Mouse (Mus musculus): ENCODE data around the gene Fam189a1. TPM values are rescaled to one million over a fixed set of nuclear protein-coding genes. Genes with fewer than 3 reads are reported as not detected.
A peak's percentile ranks its signal among the peaks of the same experiment; 100 is the strongest.

The Fam189a1 gene
- polyA plus RNA-seq, 1 experiment from 2014 or later = 0.20 TPM

GRCm38 (mm10) chr7:64751465-64751864, 404.9 kb downstream of the Fam189a1 start:
- H3K27ac ChIP-seq (ENCODE audit: low read length) = no peak overlapping the region
- WGBS = 27% methylated on average over 5 of the region's 5 CpGs

GRCm38 (mm10) chr7:64743610-64744009, 412.8 kb downstream of the Fam189a1 start:
- no peaks in the 10 kb centered on the region for H3K4me1 ChIP-seq (replicated peaks; ENCODE audit: control insufficient read depth, insufficient read depth, low read length)
- ATAC-seq (ENCODE audit: low read depth) = no peak
- no peak overlapping the region for H3K9ac ChIP-seq (ENCODE audit: low read length)
- no peak overlapping the region for H3K27ac ChIP-seq (ENCODE audit: low read length)
- H3K4me2 ChIP-seq (ENCODE audit: low read depth, low read length) = no peak overlapping the region
- H3K4me3 ChIP-seq (ENCODE audit: low read length) = no peak overlapping the region
- 85% methylated on average over 7 of the region's 7 CpGs for WGBS
- no peaks in the 10 kb centered on the region for H3K36me3 ChIP-seq (ENCODE audit: control insufficient read depth, insufficient read depth, low read length)
- H3K27me3 ChIP-seq (ENCODE audit: control insufficient read depth, insufficient read depth, low read depth, low read length) = no peaks in the 10 kb centered on the region
- H3K9me3 ChIP-seq (ENCODE audit: control insufficient read depth, low read length) = no peaks in the 10 kb centered on the region

More at GRCm38 (mm10) chr7:64751465-64751864, 404.9 kb downstream of the Fam189a1 start:
- Histone ChIP-seq H3K9me3 (ENCODE audit: control insufficient read depth, low read length) (no peaks in the 10 kb centered on the region), H3K9ac (ENCODE audit: low read length) (no peak overlapping the region), H3K4me3 (ENCODE audit: low read length) (no peak overlapping the region), H3K4me2 (ENCODE audit: low read depth, low read length) (no peak overlapping the region), H3K4me1 (replicated peaks; ENCODE audit: control insufficient read depth, insufficient read depth, low read length) (no peaks in the 10 kb centered on the region), H3K27me3 (ENCODE audit: control insufficient read depth, insufficient read depth, low read depth, low read length) (no peaks in the 10 kb centered on the region), H3K36me3 (ENCODE audit: control insufficient read depth, insufficient read depth, low read length) (no peaks in the 10 kb centered on the region)
- ATAC-seq (ENCODE audit: low read depth) = peak; percentile 69

DNA sequence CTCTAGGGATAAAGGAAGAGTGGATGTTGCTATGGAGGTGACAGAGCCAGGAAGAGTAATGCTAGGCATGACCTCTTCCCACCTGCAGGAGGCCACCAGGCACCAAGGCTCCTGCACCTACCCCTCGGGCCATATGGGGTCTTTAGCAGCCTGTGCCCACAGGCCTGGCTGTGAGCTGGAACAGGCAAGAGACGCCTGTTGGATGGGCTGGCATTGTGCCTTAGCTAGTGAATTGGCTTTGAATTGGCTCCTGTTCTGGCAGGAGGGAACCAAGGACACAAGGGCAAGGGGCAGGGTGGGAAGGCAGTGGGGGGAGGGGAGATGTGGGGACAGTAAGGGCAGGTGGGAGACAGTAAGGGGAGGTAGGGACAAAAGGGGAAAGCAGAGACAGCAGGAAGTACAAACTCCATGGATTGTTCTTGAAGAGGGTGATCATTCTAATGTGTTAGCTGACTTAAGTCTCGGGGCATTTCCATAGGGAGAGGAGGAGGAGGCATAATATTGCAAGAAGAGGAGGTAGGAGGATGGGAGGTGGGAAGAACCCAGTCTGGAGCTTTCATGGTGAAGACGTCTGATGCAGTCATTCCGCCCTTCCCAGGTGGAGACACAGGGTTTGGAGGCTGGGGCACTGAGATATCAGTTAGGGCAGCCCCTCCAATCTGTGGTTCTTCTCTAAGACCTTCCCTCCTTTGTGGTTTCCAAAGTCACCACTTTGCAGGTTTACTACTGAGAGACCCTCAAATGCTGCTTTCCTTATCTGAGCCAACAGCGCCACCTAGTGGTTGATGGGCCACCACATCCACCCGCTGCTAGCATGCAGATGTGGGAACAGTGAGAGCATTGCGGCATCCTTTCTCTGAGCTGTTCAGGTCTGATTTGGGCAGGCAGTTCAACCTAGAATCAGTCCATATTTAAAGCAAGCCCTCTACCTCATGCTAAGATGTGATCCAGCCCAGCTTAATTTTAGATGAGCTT, 414.8 kb downstream of the Fam189a1 start:
- Histone ChIP-seq H3K36me3 (ENCODE audit: control insufficient read depth, insufficient read depth, low read length) (no peaks in the 10 kb centered on the region), H3K27ac (ENCODE audit: low read length) (no peak overlapping the region), H3K9me3 (ENCODE audit: control insufficient read depth, low read length) (no peaks in the 10 kb centered on the region), H3K4me2 (ENCODE audit: low read depth, low read length) (no peak overlapping the region), H3K4me3 (ENCODE audit: low read length) (no peak overlapping the region), H3K4me1 (replicated peaks; ENCODE audit: control insufficient read depth, insufficient read depth, low read length) (no peaks in the 10 kb centered on the region), H3K9ac (ENCODE audit: low read length) (no peak overlapping the region), H3K27me3 (ENCODE audit: control insufficient read depth, insufficient read depth, low read depth, low read length) (no peaks in the 10 kb centered on the region)
- WGBS = 28% methylated on average over 8 of the region's 8 CpGs
- peak; percentile 65 for ATAC-seq (ENCODE audit: low read depth)

- Histone ChIP-seq H3K36me3 (ENCODE audit: control insufficient read depth, insufficient read depth, low read length) (no peaks in the 10 kb centered on the region), H3K9ac (ENCODE audit: low read length) (no peak overlapping the region), H3K4me2 (ENCODE audit: low read depth, low read length) (no peak overlapping the region), H3K27me3 (ENCODE audit: control insufficient read depth, insufficient read depth, low read depth, low read length) (no peaks in the 10 kb centered on the region), H3K9me3 (ENCODE audit: control insufficient read depth, low read length) (no peaks in the 10 kb centered on the region), H3K4me1 (replicated peaks; ENCODE audit: control insufficient read depth, insufficient read depth, low read length) (no peaks in the 10 kb centered on the region), H3K4me3 (ENCODE audit: low read length) (no peak overlapping the region), H3K27ac (ENCODE audit: low read length) (no peak overlapping the region)
- ATAC-seq (ENCODE audit: low read depth) = no peak
- WGBS = 78% methylated on average over 11 of the region's 11 CpGs
Observed at GRCm38 (mm10) chr7:64739131-64739530, 417.2 kb downstream of the Fam189a1 start.

- Histone ChIP-seq H3K36me3 (ENCODE audit: control insufficient read depth, insufficient read depth, low read length) (no peaks in the 10 kb centered on the region), H3K4me2 (ENCODE audit: low read depth, low read length) (no peak overlapping the region), H3K4me3 (ENCODE audit: low read length) (no peak overlapping the region), H3K9me3 (ENCODE audit: control insufficient read depth, low read length) (no peaks in the 10 kb centered on the region), H3K27me3 (ENCODE audit: control insufficient read depth, insufficient read depth, low read depth, low read length) (no peaks in the 10 kb centered on the region), H3K4me1 (replicated peaks; ENCODE audit: control insufficient read depth, insufficient read depth, low read length) (no peaks in the 10 kb centered on the region), H3K9ac (ENCODE audit: low read length) (no peak overlapping the region), H3K27ac (ENCODE audit: low read length) (no peak overlapping the region)
- 18% methylated on average over 7 of the region's 7 CpGs for WGBS
- ATAC-seq (ENCODE audit: low read depth) = peak; percentile 49; the same call in 1 of the 2 replicates
Observed at GRCm38 (mm10) chr7:64729785-64730184, 426.6 kb downstream of the Fam189a1 start.

DNA sequence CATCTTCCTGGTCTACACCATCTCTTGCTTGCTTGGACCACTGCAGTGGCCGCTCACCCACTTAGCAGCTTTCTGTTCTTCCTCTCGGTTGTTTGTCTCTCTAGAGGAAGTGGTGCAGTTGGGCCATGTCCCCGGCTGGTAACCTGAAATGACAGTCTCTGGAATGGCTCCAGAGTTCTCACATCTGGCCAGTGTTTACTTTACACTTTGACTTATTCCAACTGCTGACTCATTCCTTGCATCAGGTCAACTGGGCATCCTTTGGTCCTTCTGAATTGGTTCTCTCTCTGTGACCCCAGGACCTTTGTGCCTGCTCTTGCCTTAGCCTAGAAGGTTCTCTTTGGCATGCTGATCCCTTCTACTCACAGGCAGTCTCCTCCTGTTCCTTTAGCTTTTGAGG, 427.6 kb downstream of the Fam189a1 start:
- H3K9me3 ChIP-seq (ENCODE audit: control insufficient read depth, low read length) = no peaks in the 10 kb centered on the region
- no peak overlapping the region for H3K9ac ChIP-seq (ENCODE audit: low read length)
- H3K4me2 ChIP-seq (ENCODE audit: low read depth, low read length) = no peak overlapping the region
- H3K27me3 ChIP-seq (ENCODE audit: control insufficient read depth, insufficient read depth, low read depth, low read length) = no peaks in the 10 kb centered on the region
- H3K4me3 ChIP-seq (ENCODE audit: low read length) = no peak overlapping the region
- 37% methylated on average over 3 of the region's 3 CpGs for WGBS
- H3K36me3 ChIP-seq (ENCODE audit: control insufficient read depth, insufficient read depth, low read length) = no peaks in the 10 kb centered on the region
- no peak overlapping the region for H3K27ac ChIP-seq (ENCODE audit: low read length)
- ATAC-seq (ENCODE audit: low read depth) = no peak
- H3K4me1 ChIP-seq (replicated peaks; ENCODE audit: control insufficient read depth, insufficient read depth, low read length) = no peaks in the 10 kb centered on the region

DNA sequence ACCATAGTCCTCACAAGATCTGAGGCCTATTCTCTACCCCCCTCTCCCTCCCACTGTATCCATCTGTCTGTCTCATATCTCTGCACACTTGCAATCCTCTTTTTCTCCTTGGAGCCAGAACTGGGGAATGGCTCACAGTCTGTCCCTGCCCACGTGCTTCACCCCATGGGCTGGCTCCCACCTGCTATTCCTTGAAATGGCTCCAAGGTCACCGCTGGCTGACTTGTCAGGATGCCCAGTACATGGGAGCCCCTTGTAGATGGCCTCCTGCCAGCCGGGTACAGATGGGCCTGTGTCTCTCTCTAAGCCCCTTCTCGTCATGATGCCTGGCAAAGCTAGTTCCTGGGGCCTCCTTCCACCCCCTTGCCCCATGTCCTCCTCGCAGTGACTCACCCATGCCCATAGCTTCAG, 428.2 kb downstream of the Fam189a1 start:
- Histone ChIP-seq H3K4me2 (ENCODE audit: low read depth, low read length) (no peak overlapping the region), H3K9ac (ENCODE audit: low read length) (no peak overlapping the region), H3K36me3 (ENCODE audit: control insufficient read depth, insufficient read depth, low read length) (no peaks in the 10 kb centered on the region), H3K9me3 (ENCODE audit: control insufficient read depth, low read length) (no peaks in the 10 kb centered on the region), H3K27ac (ENCODE audit: low read length) (no peak overlapping the region), H3K4me3 (ENCODE audit: low read length) (no peak overlapping the region), H3K4me1 (replicated peaks; ENCODE audit: control insufficient read depth, insufficient read depth, low read length) (no peaks in the 10 kb centered on the region), H3K27me3 (ENCODE audit: control insufficient read depth, insufficient read depth, low read depth, low read length) (no peaks in the 10 kb centered on the region)
- no peak for ATAC-seq (ENCODE audit: low read depth)
- 66% methylated on average over 5 of the region's 5 CpGs for WGBS

DNA sequence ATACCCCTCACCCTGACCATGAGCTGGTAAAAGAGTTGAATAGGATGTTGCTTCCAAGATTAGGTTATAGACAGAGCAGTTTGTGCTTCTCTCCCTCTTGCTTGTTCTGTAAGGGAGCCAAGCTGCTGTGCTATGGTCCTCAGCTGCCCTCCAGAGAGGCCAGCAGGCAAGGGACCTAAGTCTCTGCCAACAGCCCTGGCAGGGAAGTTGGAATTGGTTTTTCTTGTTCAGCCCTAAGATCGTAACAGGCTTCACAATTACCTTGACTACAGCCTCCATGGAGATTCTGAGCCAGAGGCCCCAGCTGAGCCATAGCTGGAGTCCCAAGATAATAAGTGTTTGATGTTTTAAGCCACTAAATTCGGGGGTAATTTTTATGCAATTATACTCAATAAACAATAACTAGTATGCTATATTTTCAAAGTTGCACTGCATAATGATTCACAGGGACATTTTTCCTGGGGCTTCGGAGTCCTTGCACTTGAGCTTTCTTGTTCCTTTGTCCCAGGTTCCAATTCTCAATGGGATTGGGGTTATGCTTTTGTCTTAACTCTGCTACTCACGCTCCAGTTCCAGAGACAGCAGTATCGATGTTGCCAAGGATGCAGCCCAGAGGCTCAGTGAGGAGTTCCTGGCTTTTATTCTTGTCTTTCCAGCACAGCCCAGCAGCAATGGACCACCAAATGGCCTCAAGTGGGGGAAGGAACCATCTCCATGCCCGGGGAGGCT, 430.2 kb downstream of the Fam189a1 start:
- no peaks in the 10 kb centered on the region for H3K9me3 ChIP-seq (ENCODE audit: control insufficient read depth, low read length)
- no peak for ATAC-seq (ENCODE audit: low read depth)
- 71% methylated on average over 6 of the region's 6 CpGs for WGBS
- H3K27ac ChIP-seq (ENCODE audit: low read length) = no peak overlapping the region
- H3K4me1 ChIP-seq (replicated peaks; ENCODE audit: control insufficient read depth, insufficient read depth, low read length) = no peaks in the 10 kb centered on the region
- H3K4me2 ChIP-seq (ENCODE audit: low read depth, low read length) = no peak overlapping the region
- no peaks in the 10 kb centered on the region for H3K27me3 ChIP-seq (ENCODE audit: control insufficient read depth, insufficient read depth, low read depth, low read length)
- H3K36me3 ChIP-seq (ENCODE audit: control insufficient read depth, insufficient read depth, low read length) = no peaks in the 10 kb centered on the region
- H3K4me3 ChIP-seq (ENCODE audit: low read length) = no peak overlapping the region
- H3K9ac ChIP-seq (ENCODE audit: low read length) = no peak overlapping the region

GRCm38 (mm10) chr7:64724409-64724808, 432.0 kb downstream of the Fam189a1 start:
- no peaks in the 10 kb centered on the region for H3K27me3 ChIP-seq (ENCODE audit: control insufficient read depth, insufficient read depth, low read depth, low read length)
- no peaks in the 10 kb centered on the region for H3K9me3 ChIP-seq (ENCODE audit: control insufficient read depth, low read length)
- no peak overlapping the region for H3K4me3 ChIP-seq (ENCODE audit: low read length)
- H3K36me3 ChIP-seq (ENCODE audit: control insufficient read depth, insufficient read depth, low read length) = no peaks in the 10 kb centered on the region
- H3K9ac ChIP-seq (ENCODE audit: low read length) = no peak overlapping the region
- no peaks in the 10 kb centered on the region for H3K4me1 ChIP-seq (replicated peaks; ENCODE audit: control insufficient read depth, insufficient read depth, low read length)
- ATAC-seq (ENCODE audit: low read depth) = no peak
- H3K27ac ChIP-seq (ENCODE audit: low read length) = no peak overlapping the region
- H3K4me2 ChIP-seq (ENCODE audit: low read depth, low read length) = no peak overlapping the region
- WGBS = 80% methylated on average over 1 of the region's 1 CpGs
